Mouse (Mus musculus): ENCODE measurements around the gene Tbxa2r. TPM values are rescaled to one million over a fixed set of nuclear protein-coding genes. Genes with fewer than 3 reads are reported as not detected.

The Tbxa2r gene
- total RNA-seq, 2 experiments from 2014 or later: 5.3 to 7.9 TPM

Other genes with a start within 250 kb of the Tbxa2r start
- gene Creb3l3, start 229.9 kb upstream of the Tbxa2r start, total RNA-seq (2021): under 1 TPM; 0.69 to 0.90 TPM
- gene Map2k2, start 222.8 kb upstream of the Tbxa2r start, total RNA-seq (2021): 100 to 1,000 TPM; 115 to 122 TPM
- gene Zbtb7a, start 193.5 kb upstream of the Tbxa2r start, total RNA-seq (2021): 10 to 100 TPM; 40.8 to 43.2 TPM
- 10 to 100 TPM; 15.2 to 18.3 TPM for gene Pias4, start 160.8 kb upstream of the Tbxa2r start, total RNA-seq (2021)
- 1,000 to 10,000 TPM; 1,113 to 1,165 TPM for gene Eef2, start 152.1 kb upstream of the Tbxa2r start, total RNA-seq (2021)
- 10 to 100 TPM; 28.4 to 29.2 TPM for gene Dapk3, start 145.7 kb upstream of the Tbxa2r start, total RNA-seq (2021)
- not detected for gene 4930442H23Rik, start 144.9 kb upstream of the Tbxa2r start, total RNA-seq (2021)
- gene Nmrk2, start 126.7 kb upstream of the Tbxa2r start, total RNA-seq (2021): 1 to 10 TPM; 3.6 to 9.8 TPM
- gene Atcay, start 97.9 kb upstream of the Tbxa2r start, total RNA-seq (2021): under 1 TPM; 0.12 TPM
- 1 to 10 TPM; 2.7 to 3.4 TPM for gene Zfr2, start 95.6 kb upstream of the Tbxa2r start, total RNA-seq (2021)
- gene Matk, start 75.8 kb upstream of the Tbxa2r start, total RNA-seq (2021): under 1 TPM; 0.26 to 0.51 TPM
- 10 to 100 TPM; 83.0 to 96.2 TPM for gene Mrpl54, start 61.8 kb upstream of the Tbxa2r start, total RNA-seq (2021)
- 10 to 100 TPM; 85.5 to 97.2 TPM for gene Apba3, start 61.8 kb upstream of the Tbxa2r start, total RNA-seq (2021)
- gene Tjp3, start 37.1 kb upstream of the Tbxa2r start, total RNA-seq (2021): under 1 TPM; 0.14 to 0.34 TPM
- gene Pip5k1c, start 35.8 kb upstream of the Tbxa2r start, total RNA-seq (2021): 10 to 100 TPM; 34.8 to 36.7 TPM
- gene Cactin, start 7.6 kb upstream of the Tbxa2r start, total RNA-seq (2021): 10 to 100 TPM; 15.6 to 17.8 TPM
- 1 to 10 TPM; 5.2 to 5.5 TPM for gene Gipc3, start 14.5 kb downstream of the Tbxa2r start, total RNA-seq (2021)
- gene Hmg20b, start 21.7 kb downstream of the Tbxa2r start, total RNA-seq (2021): 10 to 100 TPM; 74.0 to 82.9 TPM
- 10 to 100 TPM; 11.7 to 14.3 TPM for gene Mfsd12, start 28.8 kb downstream of the Tbxa2r start, total RNA-seq (2021)
- 1 to 10 TPM; 1.2 to 1.3 TPM for gene 4930404N11Rik, start 37.1 kb downstream of the Tbxa2r start, total RNA-seq (2021)
- gene Fzr1, start 49.8 kb downstream of the Tbxa2r start, total RNA-seq (2021): 10 to 100 TPM; 30.5 to 32.7 TPM
- gene Dohh, start 55.7 kb downstream of the Tbxa2r start, total RNA-seq (2021): 10 to 100 TPM; 47.6 to 55.3 TPM
- under 1 TPM; 0.51 to 0.84 TPM for gene Gm48551, start 55.7 kb downstream of the Tbxa2r start, total RNA-seq (2021)
- gene Gm48552, start 60.3 kb downstream of the Tbxa2r start, total RNA-seq (2021): under 1 TPM; 0.65 to 0.83 TPM
- gene Smim24, start 64.3 kb downstream of the Tbxa2r start, total RNA-seq (2021): 1 to 10 TPM; 1.9 to 2.0 TPM
- gene Nfic, start 126.9 kb downstream of the Tbxa2r start, total RNA-seq (2021): 100 to 1,000 TPM; 133 TPM
- under 1 TPM; 0.15 to 0.19 TPM for gene Celf5, start 154.0 kb downstream of the Tbxa2r start, total RNA-seq (2021)
- 10 to 100 TPM; 55.4 to 62.0 TPM for gene Ncln, start 167.7 kb downstream of the Tbxa2r start, total RNA-seq (2021)
- gene S1pr4, start 171.4 kb downstream of the Tbxa2r start, total RNA-seq (2021): 1 to 10 TPM in 1 of 2 experiments, under 1 TPM in 1; 0.96 to 1.2 TPM
- under 1 TPM; 0.73 to 0.76 TPM for gene Gna15, start 195.5 kb downstream of the Tbxa2r start, total RNA-seq (2021)
- 10 to 100 TPM; 50.6 to 51.6 TPM for gene Gna11, start 216.5 kb downstream of the Tbxa2r start, total RNA-seq (2021)
- 100 to 1,000 TPM; 900 to 948 TPM for gene Aes, start 230.8 kb downstream of the Tbxa2r start, total RNA-seq (2021)
- gene Tle2, start 245.8 kb downstream of the Tbxa2r start, total RNA-seq (2021): 10 to 100 TPM in 1 of 2 experiments, 1 to 10 TPM in 1; 9.4 to 11.2 TPM